Mouse (Mus musculus): ENCODE results near the gene Hist2h2aa1. TPM values are rescaled to one million over a fixed set of nuclear protein-coding genes. Genes with fewer than 3 reads are reported as not detected.

Gene Hist2h2aa1
- total RNA-seq, 2 experiments from 2014 or later: 13.0 to 17.3 TPM

GRCm38 (mm10) chr3:96247356-96248140 lies 2.3 kb downstream of the Hist2h2aa1 start:
- intact Hi-C loops (cut with DNase I): loop anchor here (2.0 kb wide), 1 partner anchor 15 kb away; the partner anchor contains the start of gene Hist2h4
- no peak for DNase-seq

- no peak for DNase-seq
- intact Hi-C loops (cut with DNase I): no loop called here
Observed at GRCm38 (mm10) chr3:96248141-96249033, 3.1 kb downstream of the Hist2h2aa1 start.

- intact Hi-C loops (cut with DNase I): no loop called here
- DNase-seq: no peak
Observed at GRCm38 (mm10) chr3:96249034-96249345, 3.7 kb downstream of the Hist2h2aa1 start.

GRCm38 (mm10) chr3:96250890-96251289 lies 5.6 kb downstream of the Hist2h2aa1 start:
- intact Hi-C loops (cut with DNase I): loop anchor here (10.0 kb wide), 1 partner anchor 46 kb away; no protein-coding TSS in a partner anchor

GRCm38 (mm10) chr3:96251787-96252186 lies 6.5 kb downstream of the Hist2h2aa1 start:
- DNase-seq: no peak
- intact Hi-C loops (cut with DNase I): loop anchor here (10.0 kb wide), 1 partner anchor 47 kb away; no protein-coding TSS in a partner anchor

More at GRCm38 (mm10) chr3:96250890-96251289, 5.6 kb downstream of the Hist2h2aa1 start:
- no peak for DNase-seq

GRCm38 (mm10) chr3:96254683-96255355 lies 9.5 kb downstream of the Hist2h2aa1 start:
- DNase-seq: no peak
- intact Hi-C loops (cut with DNase I): loop anchor here (10.0 kb wide), 1 partner anchor 50 kb away; no protein-coding TSS in a partner anchor

GRCm38 (mm10) chr3:96255926-96256593 lies 10.8 kb downstream of the Hist2h2aa1 start:
- intact Hi-C loops (cut with DNase I): loop anchor here (10.0 kb wide), 1 partner anchor 51 kb away; no protein-coding TSS in a partner anchor

GRCm38 (mm10) chr3:96257190-96257589 lies 11.9 kb downstream of the Hist2h2aa1 start:
- no peak for DNase-seq
- intact Hi-C loops (cut with DNase I): loop anchor here (10.0 kb wide), 1 partner anchor 52 kb away; no protein-coding TSS in a partner anchor

More at GRCm38 (mm10) chr3:96255926-96256593, 10.8 kb downstream of the Hist2h2aa1 start:
- no peak for DNase-seq

GRCm38 (mm10) chr3:96260220-96260619 lies 14.9 kb downstream of the Hist2h2aa1 start:
- DNase-seq: no peak
- intact Hi-C loops (cut with DNase I): no loop called here

GRCm38 (mm10) chr3:96261623-96262022 lies 16.3 kb downstream of the Hist2h2aa1 start:
- DNase-seq: no peak
- intact Hi-C loops (cut with DNase I): loop anchor here (2.0 kb wide), 1 partner anchor 15 kb away; the partner anchor contains the start of gene Hist2h3c1

GRCm38 (mm10) chr3:96262216-96262875 lies 17.0 kb downstream of the Hist2h2aa1 start:
- peak; percentile 84 to 88 for DNase-seq
- intact Hi-C loops (cut with DNase I): loop anchor here (2.0 kb wide), 1 partner anchor 16 kb away; the partner anchor contains the start of gene Hist2h3c1

- peak; percentile 92 to 96 for DNase-seq
- intact Hi-C loops (cut with DNase I): loop anchor here (1.0 to 2.0 kb wide), 2 partner anchors 16 to 43 kb away; partner anchors contain the start of genes Hist2h2ac and Hist2h3c1
Observed at GRCm38 (mm10) chr3:96262979-96263550, 17.8 kb downstream of the Hist2h2aa1 start, which contains the start of gene Hist2h4. Hist2h4 (minus strand) TSS chr3:96263311.

- intact Hi-C loops (cut with DNase I): loop anchor here (1.0 to 2.0 kb wide), 2 partner anchors 17 to 43 kb away; partner anchors contain the start of genes Hist2h2ac and Hist2h3c1
- DNase-seq: peak; percentile 53
Observed at GRCm38 (mm10) chr3:96263558-96264403, 18.5 kb downstream of the Hist2h2aa1 start.

GRCm38 (mm10) chr3:96264404-96264949 lies 19.2 kb downstream of the Hist2h2aa1 start:
- DNase-seq: no peak
- intact Hi-C loops (cut with DNase I): no loop called here

GRCm38 (mm10) chr3:96266132-96266710 lies 20.9 kb downstream of the Hist2h2aa1 start:
- no peak for DNase-seq
- intact Hi-C loops (cut with DNase I): no loop called here

GRCm38 (mm10) chr3:96267541-96267940 lies 22.2 kb downstream of the Hist2h2aa1 start:
- intact Hi-C loops (cut with DNase I): no loop called here
- DNase-seq: no peak
